Mouse (Mus musculus) lung, postnatal 0 days (tissue): ENCODE data around the gene Vrk3. TPM values are rescaled to one million over a fixed set of nuclear protein-coding genes. Genes with fewer than 3 reads are reported as not detected.

Experiments
- ATAC-seq: fragments of 200-750 bp; cut with Nextera tagmentation; 2 replicates; pipeline ENCODE4 v1.8.0; 2017; ENCODE audit warnings: moderate library complexity
- DNase-seq: peaks from one replicate; pipeline ENCODE4 v3.0.0-alpha.2; 2016; ENCODE audit warnings: low spot score
- H3K27ac ChIP-seq: fragments of 300-500 bp; sonication (generic); 2 replicates; pipeline ENCODE4 v1.5.1; 2014; ENCODE audit warnings: antibody characterized with exemption, mild to moderate bottlenecking, low read length, mixed read lengths
- H3K27me3 ChIP-seq: fragments of 300-500 bp; sonication (generic); replicated peaks from 2 replicates; pipeline ENCODE4 v1.6.1; 2014; ENCODE audit warnings: low read length, mixed read lengths; ENCODE audit not compliant: insufficient read depth
- H3K36me3 ChIP-seq: fragments of 300-500 bp; sonication (generic); 2 replicates; pipeline ENCODE4 v1.6.1; 2014; ENCODE audit warnings: low read length, mixed read lengths; ENCODE audit not compliant: insufficient read depth
- H3K4me1 ChIP-seq: fragments of 300-500 bp; sonication (generic); 2 replicates; pipeline ENCODE4 v1.6.1; 2014; ENCODE audit warnings: antibody characterized with exemption, low read depth, low read length, mixed read lengths; ENCODE audit not compliant: insufficient read depth
- H3K4me2 ChIP-seq: fragments of 300-500 bp; sonication (generic); replicated peaks from 2 replicates; pipeline ENCODE4 v1.6.1; 2014; ENCODE audit warnings: low read depth, mild to moderate bottlenecking, low read length, moderate library complexity, mixed read lengths
- H3K4me3 ChIP-seq: fragments of 300-500 bp; sonication (generic); 2 replicates; pipeline ENCODE4 v1.5.1; 2014; ENCODE audit warnings: low read depth, low read length
- H3K9ac ChIP-seq: fragments of 300-500 bp; sonication (generic); replicated peaks from 2 replicates; pipeline ENCODE4 v1.6.1; 2014; ENCODE audit warnings: low read depth, mild to moderate bottlenecking
- H3K9me3 ChIP-seq: fragments of 300-500 bp; sonication (generic); 2 replicates; pipeline ENCODE4 v1.6.1; 2016; ENCODE audit warnings: low read length, mixed read lengths
- CTCF ChIP-seq: IDR thresholded peaks from 2 replicates; pipeline ENCODE4 v1.5.1; 2016; ENCODE audit warnings: antibody characterized with exemption, mild to moderate bottlenecking
- EP300 ChIP-seq: IDR thresholded peaks from 2 replicates; pipeline ENCODE4 v1.6.1; 2016; ENCODE audit warnings: antibody characterized with exemption, mild to moderate bottlenecking, control low read depth
- WGBS: fragments of 180-500 bp; shearing (Covaris S2); extraction: QIAGEN DNeasy Blood & Tissue Kit; methylation state at CpG from one replicate; pipeline ENCODE4 v1.1.7; 2014; 5-methylcytosine and 5-hydroxymethylcytosine counted together
- polyA plus RNA-seq: library from polyadenylated mRNA; unstranded; fragments of >200 nt; fragmentation: Nextera tagmentation; extraction: Ambion mirVana; gene quantifications from 2 replicates; pipeline ENCODE4 v1.2.1, GENCODE M21; 2015

Gene Vrk3
- polyA plus RNA-seq, result 45.1 and 48.3 TPM in 2 replicates

DNA sequence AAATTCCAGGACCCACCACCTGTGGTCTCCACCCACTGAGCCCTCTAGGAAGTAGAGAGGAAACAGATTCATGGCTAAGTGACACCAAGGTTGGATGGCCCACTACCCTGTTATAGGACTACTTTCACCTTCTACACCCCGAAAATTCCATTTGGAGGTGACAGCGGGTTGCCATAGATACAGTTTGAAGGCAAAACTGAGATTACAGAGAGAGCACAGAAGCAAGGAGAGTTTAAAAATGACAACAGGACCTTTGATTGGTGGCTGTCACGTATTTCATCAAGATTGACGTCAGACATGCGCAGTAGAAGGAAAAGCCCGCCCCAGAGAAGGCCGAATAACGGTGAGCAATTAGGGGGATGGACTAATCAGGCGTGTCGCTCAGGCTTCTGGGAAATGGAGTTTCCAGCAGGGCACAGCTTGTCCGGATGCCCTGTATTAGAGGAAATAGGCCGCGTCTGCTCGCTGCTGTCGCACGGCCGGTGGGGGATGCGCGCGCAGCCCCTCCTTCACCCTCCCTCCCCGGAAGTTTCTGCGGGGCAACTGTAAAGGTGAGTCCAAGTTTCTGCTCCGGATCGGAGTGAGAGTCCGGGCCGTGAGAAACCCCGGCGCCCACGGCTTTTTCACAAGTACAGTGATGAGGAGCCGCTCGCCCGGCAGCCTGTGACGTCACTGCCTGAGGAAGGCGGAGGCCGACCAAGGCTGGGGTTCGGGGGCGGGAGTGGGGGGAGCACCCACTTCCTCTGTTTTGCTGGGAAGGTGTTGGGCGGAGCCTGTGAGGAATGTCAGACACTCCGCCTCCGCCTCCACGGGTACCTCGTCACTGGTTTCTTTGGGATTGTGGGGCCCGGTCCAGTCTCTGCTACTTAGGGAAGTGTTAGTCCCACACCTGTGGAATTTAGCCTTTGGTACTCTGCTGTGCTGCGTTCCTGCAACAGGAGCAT is at the start of gene Vrk3:
TSS of gene Vrk3 (plus strand) at position 313 of the 944 bp plus-strand sequence.
- Histone ChIP-seq H3K9me3 (no peaks in the 10 kb centered on the region), H3K27ac (peak within 1 kb of the TSS; percentile 93), H3K9ac (peak within 1 kb of the TSS; percentile 66), H3K4me3 (peak within 1 kb of the TSS; percentile 69), H3K4me2 (peak within 1 kb of the TSS; percentile 62), H3K36me3 (peaks cover 5% of the 10 kb centered on the region; the same call in 1 of the 2 replicates), H3K4me1 (peaks cover 5% of the 10 kb centered on the region; the same call in 1 of the 2 replicates), H3K27me3 (no peaks in the 10 kb centered on the region)
- DNase-seq (peak; percentile 100), ATAC-seq (peak; percentile 98)
- TF ChIP-seq CTCF (0 out of 2 replicates have a peak, but pooled peaks have one; percentile 1), EP300 (peak; percentile 39)
- under 1% methylated on average over 44 of the region's 44 CpGs for WGBS

DNA sequence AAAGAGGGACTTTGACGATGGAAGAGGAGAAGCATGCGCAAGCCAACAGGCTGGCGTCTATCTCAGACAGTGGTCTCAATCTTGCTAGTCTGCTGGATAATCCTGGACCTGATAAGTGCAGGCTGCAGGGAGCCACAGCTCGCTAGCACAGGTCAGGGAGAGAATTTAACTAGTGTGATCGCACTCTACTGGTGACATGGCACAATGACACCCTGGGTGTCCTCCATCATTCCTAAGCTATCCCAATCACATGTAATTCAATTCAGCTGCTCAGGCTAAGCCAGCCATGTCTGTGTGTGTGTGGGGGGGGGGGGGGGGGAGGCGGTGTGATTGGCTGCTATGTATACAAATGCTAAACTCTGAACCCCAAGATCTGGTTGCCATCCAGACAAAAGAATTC is 46.3 kb upstream of the Vrk3 start:
- no peak overlapping the region for H3K4me2 ChIP-seq
- no peaks in the 10 kb centered on the region for H3K36me3 ChIP-seq
- H3K4me1 ChIP-seq, result no peaks in the 10 kb centered on the region
- peak; percentile 66 for DNase-seq
- H3K9me3 ChIP-seq, result no peaks in the 10 kb centered on the region
- H3K27ac ChIP-seq, result no peak overlapping the region
- TF ChIP-seq CTCF, result peak; percentile 76
- TF ChIP-seq EP300, result no peak
- H3K9ac ChIP-seq, result no peak overlapping the region
- H3K27me3 ChIP-seq, result no peaks in the 10 kb centered on the region
- ATAC-seq, result peak; percentile 52; the same call in 1 of the 2 replicates
- 6% methylated on average over 6 of the region's 6 CpGs for WGBS
- H3K4me3 ChIP-seq, result no peak overlapping the region

DNA sequence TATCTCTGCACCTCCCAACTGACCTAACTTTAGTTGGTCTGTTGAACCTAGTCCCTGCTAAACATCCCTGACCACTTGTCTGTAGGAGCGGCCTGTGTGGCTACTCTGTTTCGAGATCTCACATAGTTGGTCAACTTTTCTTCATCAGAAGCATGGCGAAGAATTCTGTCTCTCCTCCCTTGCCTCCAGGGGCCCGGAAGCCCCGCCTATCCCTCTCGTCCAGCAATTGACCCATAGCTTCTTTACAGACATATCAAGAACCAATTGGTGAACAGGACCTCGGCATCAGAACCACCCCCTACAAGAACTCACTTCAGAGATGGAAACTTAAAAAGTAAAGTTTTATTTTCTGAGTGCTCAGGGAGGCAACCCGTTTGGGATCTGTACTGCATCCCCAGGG is 45.2 kb upstream of the Vrk3 start:
- ATAC-seq, result no peak
- Histone ChIP-seq H3K27me3 (no peaks in the 10 kb centered on the region), H3K4me1 (no peaks in the 10 kb centered on the region), H3K9me3 (no peaks in the 10 kb centered on the region), H3K36me3 (no peaks in the 10 kb centered on the region), H3K9ac (no peak overlapping the region), H3K4me3 (no peak overlapping the region), H3K4me2 (no peak overlapping the region), H3K27ac (no peak overlapping the region)
- DNase-seq, result no peak
- WGBS, result 70% methylated on average over 8 of the region's 8 CpGs
- no peak for TF ChIP-seq CTCF
- no peak for TF ChIP-seq EP300

DNA sequence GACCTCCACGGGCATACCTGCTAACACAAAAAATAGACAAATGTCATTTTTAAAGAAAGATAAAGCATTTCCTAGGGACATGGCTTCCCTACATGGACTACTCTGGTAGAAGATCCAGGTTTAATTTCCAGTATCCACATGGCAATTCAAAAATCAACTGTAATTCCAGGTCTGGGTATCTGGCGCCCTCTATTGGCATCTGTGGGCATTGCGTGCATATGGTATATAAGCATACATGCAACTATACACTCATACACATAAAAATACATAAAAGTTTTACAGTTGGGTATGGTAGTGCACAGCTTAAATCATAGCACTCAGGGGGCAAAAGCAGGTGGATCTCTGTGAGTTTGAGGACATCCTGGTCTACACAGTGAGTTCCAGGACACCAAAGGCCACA is 43.9 kb upstream of the Vrk3 start:
- WGBS, result 62% methylated on average over 3 of the region's 3 CpGs
- Histone ChIP-seq H3K4me1 (no peaks in the 10 kb centered on the region), H3K27ac (no peak overlapping the region), H3K27me3 (no peaks in the 10 kb centered on the region), H3K9ac (no peak overlapping the region), H3K4me3 (no peak overlapping the region), H3K36me3 (no peaks in the 10 kb centered on the region), H3K9me3 (no peaks in the 10 kb centered on the region), H3K4me2 (no peak overlapping the region)
- TF ChIP-seq EP300 (no peak), CTCF (peak; percentile 78)
- no peak for ATAC-seq
- DNase-seq, result peak; percentile 44

DNA sequence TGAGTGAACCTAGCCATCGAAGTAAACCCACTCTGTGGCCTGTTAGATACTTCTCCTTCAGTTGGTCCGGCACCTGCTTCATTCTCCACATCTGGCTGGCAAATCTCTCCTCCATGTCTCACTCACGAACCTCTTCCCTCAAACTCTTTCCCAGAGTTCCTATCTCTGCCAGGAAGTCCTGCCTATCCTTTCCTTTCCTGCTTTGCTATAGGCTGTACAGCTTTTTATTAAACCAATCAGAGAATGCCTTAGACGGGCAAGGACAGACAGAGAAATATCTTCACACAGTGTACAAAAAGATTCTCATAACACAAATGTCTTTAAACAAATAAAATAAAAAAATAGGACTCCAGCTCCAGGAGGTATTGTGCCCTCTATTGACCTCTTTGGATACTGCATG is 43.1 kb upstream of the Vrk3 start:
- no peak for TF ChIP-seq EP300
- no peak for ATAC-seq
- no peaks in the 10 kb centered on the region for H3K36me3 ChIP-seq
- no peak overlapping the region for H3K4me2 ChIP-seq
- DNase-seq, result no peak
- 86% methylated on average over 4 of the region's 4 CpGs for WGBS
- no peak overlapping the region for H3K9ac ChIP-seq
- no peaks in the 10 kb centered on the region for H3K9me3 ChIP-seq
- H3K27me3 ChIP-seq, result no peaks in the 10 kb centered on the region
- H3K4me1 ChIP-seq, result no peaks in the 10 kb centered on the region
- no peak overlapping the region for H3K4me3 ChIP-seq
- H3K27ac ChIP-seq, result no peak overlapping the region

DNA sequence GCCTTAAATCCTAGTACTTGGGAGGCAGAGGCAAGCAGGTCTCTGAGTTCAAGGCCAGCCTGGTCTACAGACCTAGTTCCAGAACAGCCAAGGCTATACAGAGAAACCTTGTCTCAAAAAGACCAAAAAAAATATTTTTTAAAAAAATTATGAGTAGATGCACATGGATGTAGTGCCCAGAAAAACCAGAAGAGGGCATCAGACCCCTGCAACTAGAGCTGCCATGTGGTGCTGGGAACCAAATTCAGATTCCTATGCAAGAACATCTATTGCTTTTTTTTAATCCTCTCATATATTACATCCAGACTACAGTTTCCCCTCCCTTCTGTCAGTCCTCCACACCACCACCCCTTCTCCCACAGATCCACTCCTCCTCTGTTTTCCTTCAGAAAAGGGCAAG is 41.9 kb upstream of the Vrk3 start:
- Histone ChIP-seq H3K36me3 (no peaks in the 10 kb centered on the region), H3K27ac (no peak overlapping the region), H3K4me3 (no peak overlapping the region), H3K9ac (no peak overlapping the region), H3K4me1 (no peaks in the 10 kb centered on the region), H3K4me2 (no peak overlapping the region), H3K27me3 (no peaks in the 10 kb centered on the region), H3K9me3 (no peaks in the 10 kb centered on the region)
- DNase-seq (no peak), ATAC-seq (no peak)
- TF ChIP-seq CTCF, result no peak
- no peak for TF ChIP-seq EP300
